10 mouse cellular contexts compared by ENCODE assay signal in genomic region chr5:72904903-72905790, GRCm38 (mm10). TPM values are rescaled to one million over a fixed set of nuclear protein-coding genes. Genes with fewer than 3 reads are reported as not detected.
A peak's percentile ranks its signal among the peaks of the same experiment; 100 is the strongest.
DNase-seq lines count a peak whose midpoint lies in the region; ATAC-seq and TF ChIP-seq lines count a peak whose summit lies in the region.
"Had no signal": no experiment of that assay in that cellular context is flagged by ENCODE, and none has a peak within 500 bp of the region (broad histone marks: within the 10 kb centered on the region; RNA-seq: fewer than 3 reads in every experiment).

No protein-coding gene starts in this region.

- H3K27ac ChIP-seq in intestine, postnatal 0 days (ENCODE audit: low read depth, low read length) = no peak overlapping the region
- no peak overlapping the region for H3K27ac ChIP-seq in layer of hippocampus, adult 2 months

- 57% methylated on average over 18 of the region's 18 CpGs for WGBS in intestine, postnatal 0 days

- peak overlapping the region; percentile 21; the same call in 1 of the 2 replicates for H3K4me3 ChIP-seq in E14TG2a.4 (replicated peaks; ENCODE audit: low read length)
- no peak overlapping the region for H3K4me3 ChIP-seq in intestine, postnatal 0 days (ENCODE audit: low read depth, low read length)
- H3K4me3 ChIP-seq in layer of hippocampus, adult 2 months = no peak overlapping the region
- H3K4me3 ChIP-seq: erythroblast, embryonic 14.5 days had no signal

- DNase-seq in 3134 (ENCODE audit: extremely low read depth, insufficient read length, low spot score) = peak; percentile 70
- DNase-seq in heart, adult 18-20 months = peak; percentile 69 to 84
- no peak for DNase-seq in layer of hippocampus, postnatal 25 days (ENCODE audit: extremely low spot score in 1 of 2, low spot score in 1 of 2)
- DNase-seq in adrenal gland, postnatal 10 days = no peak
- DNase-seq in layer of hippocampus, adult 2 months (ENCODE audit: low spot score in 2 of 2) = no peak
- no peak for DNase-seq in layer of hippocampus, adult 9-10 months (ENCODE audit: low spot score)
- DNase-seq: spleen, adult 18-20 months had no signal

- H3K4me1 ChIP-seq in E14TG2a.4 (replicated peaks; ENCODE audit: low read depth, low read length) = peaks cover 61% of the 10 kb centered on the region
- 0 out of 2 replicates have a peak, but pooled peaks cover 3% of the 10 kb centered on the region for H3K4me1 ChIP-seq in intestine, postnatal 0 days (replicated peaks; ENCODE audit: control insufficient read depth, insufficient read depth, low read length)

- no peak overlapping the region for H3K9ac ChIP-seq in intestine, postnatal 0 days (ENCODE audit: low read depth, low read length)

- TF ChIP-seq CTCF in E14TG2a.4 (conservative IDR thresholded peaks at IDR 0.05; ENCODE audit: low read length) = no peak
- TF ChIP-seq CTCF in intestine, postnatal 0 days (IDR thresholded peaks at IDR 0.05; ENCODE audit: low read depth) = no peak
- no peak for TF ChIP-seq CTCF in layer of hippocampus, adult 2 months (conservative IDR thresholded peaks at IDR 0.05)

- H3K36me3 ChIP-seq in E14TG2a.4 (ENCODE audit: insufficient read depth, low read length) = no peaks in the 10 kb centered on the region
- no peaks in the 10 kb centered on the region for H3K36me3 ChIP-seq in intestine, postnatal 0 days (ENCODE audit: control insufficient read depth, insufficient read depth)

- H3K27me3 ChIP-seq in E14TG2a.4 (ENCODE audit: insufficient read depth, low read length) = peaks cover 15% of the 10 kb centered on the region
- no peaks in the 10 kb centered on the region for H3K27me3 ChIP-seq in intestine, postnatal 0 days (replicated peaks; ENCODE audit: control insufficient read depth, insufficient read depth, low read length)

- 0 out of 2 replicates have a peak overlapping the region, but pooled peaks have one; percentile 24 for H3K4me2 ChIP-seq in intestine, postnatal 0 days (replicated peaks; ENCODE audit: low read depth)

- H3K9me3 ChIP-seq in E14TG2a.4 (ENCODE audit: low read length) = no peaks in the 10 kb centered on the region
- H3K9me3 ChIP-seq in intestine, postnatal 0 days (ENCODE audit: control insufficient read depth) = no peaks in the 10 kb centered on the region

- peak; percentile 16; the same call in 1 of the 2 replicates for ATAC-seq in intestine, postnatal 0 days

RNA-seq across cellular contexts. Expression of gene Slain2, which starts 9.0 kb away (rescaled TPM):
- 100 to 1,000 TPM; 138 to 147 TPM for total RNA-seq in heart, adult 18-20 months (2021)
- 9.6 and 10.1 TPM in 2 replicates for polyA plus RNA-seq in intestine, postnatal 0 days (2015; fragmentation: Nextera tagmentation; extraction: Ambion mirVana)
- 10 to 100 TPM; 20.3 to 22.2 TPM for total RNA-seq in layer of hippocampus, postnatal 25 days (2021)
- 10 to 100 TPM; 56.1 to 59.8 TPM for total RNA-seq in adrenal gland, postnatal 10 days (2021)
- total RNA-seq in layer of hippocampus, adult 2 months (2021) = 10 to 100 TPM; 23.3 to 24.0 TPM

RNA-seq across cellular contexts. Expression of gene Tec, which starts 36.9 kb away (rescaled TPM):
- 10 to 100 TPM; 15.0 to 16.8 TPM for total RNA-seq in heart, adult 18-20 months (2021)
- 12.4 and 14.7 TPM in 2 replicates for polyA plus RNA-seq in intestine, postnatal 0 days (2015; fragmentation: Nextera tagmentation; extraction: Ambion mirVana)
- 1 to 10 TPM in 1 of 2 experiments, under 1 TPM in 1; 0.94 to 1.4 TPM for total RNA-seq in layer of hippocampus, postnatal 25 days (2021)
- total RNA-seq in adrenal gland, postnatal 10 days (2021) = 1 to 10 TPM; 3.5 to 4.9 TPM
- 1 to 10 TPM; 1.1 to 1.8 TPM for total RNA-seq in layer of hippocampus, adult 2 months (2021)
- polyA plus RNA-seq: erythroblast, embryonic 14.5 days had no signal

Comparison
In these comparisons a context has a peak if more than half of its experiments do, and no peak if none do; other contexts are left out.
1. DNase-seq: peak in 3134 (single experiment) and heart, adult 18-20 months (2 of 2); none in layer of hippocampus, postnatal 25 days (0 of 2), adrenal gland, postnatal 10 days (single experiment), layer of hippocampus, adult 2 months (0 of 2) and layer of hippocampus, adult 9-10 months (single experiment).